Mouse (Mus musculus) liver, embryonic 14.5 days (tissue): ENCODE measurements around the gene Ltbp1.

ENCODE experiments used
- CTCF ChIP-seq: IDR thresholded peaks from 2 replicates; pipeline ENCODE4 v1.5.1; 2016; ENCODE audit warnings: antibody characterized with exemption, low read depth, control low read depth
- EP300 ChIP-seq: IDR thresholded peaks from 2 replicates; pipeline ENCODE4 v1.6.1; 2016; ENCODE audit warnings: antibody characterized with exemption, low read depth

GRCm38 (mm10) chr17:75066340-75066739, 61.0 kb downstream of the Ltbp1 start:
- TF ChIP-seq CTCF = no peak
- no peak for TF ChIP-seq EP300
